ENCODE assay signal across 10 mouse cellular contexts in genomic region chr5:97277795-97278572, GRCm38 (mm10).
DNase-seq lines count a peak whose midpoint lies in the region; ATAC-seq and TF ChIP-seq lines count a peak whose summit lies in the region.
"Had no signal": no experiment of that assay in that cellular context is flagged by ENCODE, and none has a peak within 500 bp of the region (broad histone marks: within the 10 kb centered on the region; RNA-seq: fewer than 3 reads in every experiment).

No protein-coding gene starts in this region.

- peak overlapping the region; percentile 26 for H3K4me2 ChIP-seq in embryonic facial prominence, embryonic 12.5 days (replicated peaks)
- peak overlapping the region; percentile 25 for H3K4me2 ChIP-seq in midbrain, postnatal 0 days (ENCODE audit: low read depth, low read length, poor library complexity, severe bottlenecking)

- TF ChIP-seq CTCF in layer of hippocampus, adult 2 months (conservative IDR thresholded peaks at IDR 0.05) = no peak
- TF ChIP-seq CTCF in midbrain, postnatal 0 days (IDR thresholded peaks at IDR 0.05) = no peak

- no peak overlapping the region for H3K9ac ChIP-seq in embryonic facial prominence, embryonic 12.5 days
- no peak overlapping the region for H3K9ac ChIP-seq in midbrain, postnatal 0 days (replicated peaks; ENCODE audit: low read length, poor library complexity, severe bottlenecking)

- ATAC-seq in embryonic facial prominence, embryonic 12.5 days (ENCODE audit: insufficient number of reproducible peaks, insufficient read depth, low FRiP score, low TSS enrichment) = 0 out of 2 replicates have a peak, but pooled peaks have one; percentile 41
- no peak for ATAC-seq in midbrain, postnatal 0 days (ENCODE audit: low FRiP score)
- ATAC-seq: intestine, postnatal 0 days had no signal

- no peaks in the 10 kb centered on the region for H3K36me3 ChIP-seq in embryonic facial prominence, embryonic 12.5 days
- no peaks in the 10 kb centered on the region for H3K36me3 ChIP-seq in midbrain, postnatal 0 days (ENCODE audit: insufficient read depth, low read length)

- peak; percentile 7 for DNase-seq in adrenal gland, postnatal 14 days
- no peak for DNase-seq in adrenal gland, postnatal 4 days (ENCODE audit: low spot score in 2 of 2)
- no peak for DNase-seq in layer of hippocampus, adult 2 months (ENCODE audit: low spot score in 2 of 2)
- DNase-seq in layer of hippocampus, adult 8-10 months (ENCODE audit: low spot score in 2 of 2) = no peak
- DNase-seq in midbrain, postnatal 0 days (ENCODE audit: low spot score) = peak; percentile 56
- no peak for DNase-seq in layer of hippocampus, adult 9-10 months (ENCODE audit: low spot score)
- DNase-seq in urinary bladder, postnatal 14 days (ENCODE audit: low spot score) = no peak
- DNase-seq: gastrocnemius, postnatal 25 days had no signal

- H3K9me3 ChIP-seq in embryonic facial prominence, embryonic 12.5 days = no peaks in the 10 kb centered on the region
- H3K9me3 ChIP-seq in midbrain, postnatal 0 days (ENCODE audit: low read length) = no peaks in the 10 kb centered on the region

- WGBS in embryonic facial prominence, embryonic 12.5 days = 65% methylated on average over 16 of the region's 16 CpGs
- 64% methylated on average over 16 of the region's 16 CpGs for WGBS in midbrain, postnatal 0 days

- no peaks in the 10 kb centered on the region; the same call in 1 of the 2 replicates for H3K4me1 ChIP-seq in embryonic facial prominence, embryonic 12.5 days
- H3K4me1 ChIP-seq in midbrain, postnatal 0 days (ENCODE audit: insufficient read depth, low read length) = no peaks in the 10 kb centered on the region

- H3K27ac ChIP-seq in layer of hippocampus, adult 2 months = no peak overlapping the region
- no peak overlapping the region for H3K27ac ChIP-seq in embryonic facial prominence, embryonic 12.5 days
- H3K27ac ChIP-seq in midbrain, postnatal 0 days (ENCODE audit: low read depth, low read length) = no peak overlapping the region

- H3K4me3 ChIP-seq in layer of hippocampus, adult 2 months = peak overlapping the region; percentile 20; the same call in 1 of the 2 replicates
- H3K4me3 ChIP-seq in embryonic facial prominence, embryonic 12.5 days = no peak overlapping the region
- 0 out of 2 replicates have a peak overlapping the region, but pooled peaks have one; percentile 9 for H3K4me3 ChIP-seq in midbrain, postnatal 0 days (ENCODE audit: low read depth, low read length)

- no peaks in the 10 kb centered on the region for H3K27me3 ChIP-seq in embryonic facial prominence, embryonic 12.5 days
- H3K27me3 ChIP-seq in midbrain, postnatal 0 days (ENCODE audit: insufficient read depth, low read length) = no peaks in the 10 kb centered on the region

Comparison
In these comparisons a context has a peak if more than half of its experiments do, and no peak if none do; other contexts are left out.
1. DNase-seq: peak in adrenal gland, postnatal 14 days (single experiment) and midbrain, postnatal 0 days (single experiment); none in adrenal gland, postnatal 4 days (0 of 2), layer of hippocampus, adult 2 months (0 of 2), layer of hippocampus, adult 8-10 months (0 of 2), layer of hippocampus, adult 9-10 months (single experiment) and urinary bladder, postnatal 14 days (single experiment).